8 mouse cellular contexts compared by ENCODE assay signal in the genomic region with DNA sequence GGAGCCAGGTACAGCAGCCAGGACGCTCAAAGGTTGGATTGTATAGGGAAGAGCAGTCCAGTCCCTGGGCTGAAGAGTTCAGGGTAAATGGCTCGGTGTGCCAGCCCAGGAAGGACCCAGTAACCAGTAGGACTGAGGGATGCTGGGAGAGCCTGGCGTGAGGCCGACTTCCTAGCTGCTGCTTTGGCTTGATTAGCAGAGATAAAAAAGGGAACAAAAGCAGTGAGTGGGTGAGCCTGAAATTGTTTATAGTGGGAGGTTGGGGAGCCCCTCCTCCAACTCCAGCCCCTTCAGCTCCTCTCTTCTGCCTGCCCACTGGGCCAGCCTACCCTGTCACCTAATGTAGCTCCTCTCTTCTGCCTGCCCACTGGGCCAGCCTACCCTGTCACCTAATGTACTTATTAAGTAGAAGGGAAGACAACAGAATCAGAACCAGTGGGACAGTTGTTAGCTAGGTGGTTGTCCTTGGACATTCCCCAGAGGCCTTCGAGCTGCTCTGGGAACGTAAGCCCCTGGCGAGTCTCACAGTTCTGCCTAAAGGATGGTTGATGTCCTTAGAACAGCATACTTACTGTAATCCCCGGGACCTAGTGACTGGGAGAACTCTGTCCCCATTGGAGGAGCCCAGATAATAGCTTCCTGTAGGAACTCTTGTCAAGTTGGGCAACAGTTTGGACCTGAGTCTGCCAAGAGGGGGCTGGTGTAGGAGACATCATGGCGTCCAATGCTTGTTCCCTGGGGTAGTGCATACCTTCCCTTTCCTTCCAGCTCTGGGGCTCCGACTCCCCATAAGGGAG. TPM values are rescaled to one million over a fixed set of nuclear protein-coding genes. Genes with fewer than 3 reads are reported as not detected.
DNase-seq lines count a peak whose midpoint lies in the region; ATAC-seq and TF ChIP-seq lines count a peak whose summit lies in the region.

No protein-coding gene starts in this region.

- no peaks in the 10 kb centered on the region for H3K9me3 ChIP-seq in G1E (replicated peaks)
- H3K9me3 ChIP-seq in lung, embryonic 16.5 days (ENCODE audit: control insufficient read depth, low read length) = no peaks in the 10 kb centered on the region
- H3K9me3 ChIP-seq in neural tube, embryonic 15.5 days (replicated peaks) = no peaks in the 10 kb centered on the region

- no peak for ATAC-seq in cerebellum, adult (ENCODE audit: insufficient number of reproducible peaks, low FRiP score, low TSS enrichment)
- ATAC-seq in G1E (ENCODE audit: extremely low read depth, insufficient number of reproducible peaks, low FRiP score, poor library complexity, severe bottlenecking) = peak; percentile 28; the same call in 1 of the 2 replicates
- ATAC-seq in lung, embryonic 16.5 days (ENCODE audit: low read depth) = peak; percentile 75
- no peak for ATAC-seq in neural tube, embryonic 15.5 days (ENCODE audit: low FRiP score)

- TF ChIP-seq CTCF in G1E (IDR thresholded peaks at IDR 0.05; ENCODE audit: low read depth, low read length) = no peak

- no peak overlapping the region for H3K4me2 ChIP-seq in lung, embryonic 16.5 days (ENCODE audit: low read depth, low read length)
- no peak overlapping the region for H3K4me2 ChIP-seq in neural tube, embryonic 15.5 days

- DNase-seq in cerebellum, adult 11-12 months = peak; percentile 69
- no peak for DNase-seq in G1E (ENCODE audit: low spot score)
- peak; percentile 34 to 49 for DNase-seq in heart, adult 9 months (ENCODE audit: low spot score in 2 of 2)
- DNase-seq in retina, embryonic 14.5 days (ENCODE audit: low spot score) = no peak
- DNase-seq in T-cell, adult 2 months (ENCODE audit: low spot score) = no peak

- peak overlapping the region; percentile 36; the same call in 1 of the 2 replicates for H3K27ac ChIP-seq in lung, embryonic 16.5 days (ENCODE audit: low read length)
- H3K27ac ChIP-seq in neural tube, embryonic 15.5 days (replicated peaks) = no peak overlapping the region

- H3K36me3 ChIP-seq in G1E (replicated peaks) = peaks cover 97% of the 10 kb centered on the region
- peaks cover 15% of the 10 kb centered on the region for H3K36me3 ChIP-seq in lung, embryonic 16.5 days (ENCODE audit: control insufficient read depth, insufficient read depth, low read length)
- H3K36me3 ChIP-seq in neural tube, embryonic 15.5 days = peaks cover 78% of the 10 kb centered on the region

- H3K27me3 ChIP-seq in G1E (ENCODE audit: insufficient read depth, low read length) = no peaks in the 10 kb centered on the region
- no peaks in the 10 kb centered on the region for H3K27me3 ChIP-seq in lung, embryonic 16.5 days (ENCODE audit: control insufficient read depth, insufficient read depth, low read depth, low read length)
- no peaks in the 10 kb centered on the region for H3K27me3 ChIP-seq in neural tube, embryonic 15.5 days (replicated peaks)

- no peak overlapping the region for H3K9ac ChIP-seq in lung, embryonic 16.5 days (ENCODE audit: low read length)
- H3K9ac ChIP-seq in neural tube, embryonic 15.5 days (replicated peaks) = no peak overlapping the region

- peaks cover 9% of the 10 kb centered on the region for H3K4me1 ChIP-seq in G1E (ENCODE audit: insufficient read depth, low read depth, low read length)
- peaks cover 5% of the 10 kb centered on the region; the same call in 1 of the 2 replicates for H3K4me1 ChIP-seq in lung, embryonic 16.5 days (replicated peaks; ENCODE audit: control insufficient read depth, insufficient read depth, low read length)
- H3K4me1 ChIP-seq in neural tube, embryonic 15.5 days = no peaks in the 10 kb centered on the region

- H3K4me3 ChIP-seq in G1E (ENCODE audit: low read depth, low read length) = no peak overlapping the region
- H3K4me3 ChIP-seq in lung, embryonic 16.5 days (ENCODE audit: low read length) = no peak overlapping the region
- no peak overlapping the region for H3K4me3 ChIP-seq in neural tube, embryonic 15.5 days (replicated peaks)

- 61% methylated on average over 10 of the region's 10 CpGs for WGBS in lung, embryonic 16.5 days
- WGBS in neural tube, embryonic 15.5 days = 85% methylated on average over 10 of the region's 10 CpGs

RNA-seq across cellular contexts. Expression of a gene that starts 37.8 kb away (rescaled TPM):
- total RNA-seq in G1E (2014; fragmentation: Nextera tagmentation) (47.6 and 76.5 TPM in 2 replicates), G1E (2017) (75.6 and 77.1 TPM in 2 replicates)
- polyA plus RNA-seq in G1E (2012) = 10.4 and 30.1 TPM in 2 replicates
- 67.0 and 71.5 TPM in 2 replicates for polyA plus RNA-seq in lung, embryonic 16.5 days (2015; fragmentation: Nextera tagmentation; extraction: Ambion mirVana)
- 83.2 and 91.9 TPM in 2 replicates for polyA plus RNA-seq in neural tube, embryonic 15.5 days (2015; fragmentation: Nextera tagmentation; extraction: Ambion mirVana)

Comparison
In these comparisons a context has a peak if more than half of its experiments do, and no peak if none do; other contexts are left out.
1. DNase-seq: peak in cerebellum, adult 11-12 months (single experiment) and heart, adult 9 months (2 of 2); none in G1E (single experiment), retina, embryonic 14.5 days (single experiment) and T-cell, adult 2 months (single experiment).
2. ATAC-seq: peak in G1E (single experiment) and lung, embryonic 16.5 days (single experiment); none in cerebellum, adult (single experiment) and neural tube, embryonic 15.5 days (single experiment).